Mouse (Mus musculus): ENCODE measurements around the gene Omp. TPM values are rescaled to one million over a fixed set of nuclear protein-coding genes. Genes with fewer than 3 reads are reported as not detected.

Gene Omp
- total and polyA plus RNA-seq, 2 experiments from 2014 or later: 0.47 to 0.49 TPM

GRCm38 (mm10) chr7:98104481-98105435 lies 40.5 kb downstream of the Omp start:
- Histone ChIP-seq H3K4me2 (ENCODE audit: low read depth, low read length) (no peak overlapping the region), H3K9me3 (ENCODE audit: low read length) (no peaks in the 10 kb centered on the region), H3K27me3 (ENCODE audit: insufficient read depth, low read length) (no peaks in the 10 kb centered on the region), H3K27ac (no peak overlapping the region), H3K4me3 (ENCODE audit: low read length) (no peak overlapping the region), H3K4me1 (ENCODE audit: insufficient read depth, low read length) (0 out of 2 replicates have a peak, but pooled peaks cover 7% of the 10 kb centered on the region), H3K36me3 (ENCODE audit: insufficient read depth, low read length) (no peaks in the 10 kb centered on the region), H3K9ac (replicated peaks; ENCODE audit: low read length) (no peak overlapping the region)
- ATAC-seq (no peak), DNase-seq (ENCODE audit: low spot score) (no peak)
- WGBS: 65% methylated on average over 16 of the region's 16 CpGs
- no peak for TF ChIP-seq CTCF (IDR thresholded peaks at IDR 0.05; ENCODE audit: low read depth)

GRCm38 (mm10) chr7:98103942-98104292 lies 41.4 kb downstream of the Omp start:
- WGBS: 82% methylated on average over 5 of the region's 5 CpGs
- Histone ChIP-seq H3K4me1 (ENCODE audit: insufficient read depth, low read length) (0 out of 2 replicates have a peak, but pooled peaks cover 7% of the 10 kb centered on the region), H3K27ac (peak overlapping the region; percentile 9; the same call in 1 of the 2 replicates), H3K36me3 (ENCODE audit: insufficient read depth, low read length) (no peaks in the 10 kb centered on the region), H3K4me2 (ENCODE audit: low read depth, low read length) (no peak overlapping the region), H3K27me3 (ENCODE audit: insufficient read depth, low read length) (no peaks in the 10 kb centered on the region), H3K9me3 (ENCODE audit: low read length) (no peaks in the 10 kb centered on the region), H3K4me3 (ENCODE audit: low read length) (no peak overlapping the region), H3K9ac (replicated peaks; ENCODE audit: low read length) (no peak overlapping the region)
- no peak for ATAC-seq
- no peak for TF ChIP-seq CTCF (IDR thresholded peaks at IDR 0.05; ENCODE audit: low read depth)
- no peak for DNase-seq (ENCODE audit: low spot score)

GRCm38 (mm10) chr7:98103002-98103941 lies 42.0 kb downstream of the Omp start:
- peak; percentile 74 for ATAC-seq
- H3K9me3 ChIP-seq (ENCODE audit: low read length): no peaks in the 10 kb centered on the region
- H3K36me3 ChIP-seq (ENCODE audit: insufficient read depth, low read length): no peaks in the 10 kb centered on the region
- peak overlapping the region; percentile 45; the same call in 1 of the 2 replicates for H3K9ac ChIP-seq (replicated peaks; ENCODE audit: low read length)
- peak; percentile 84 for TF ChIP-seq CTCF (IDR thresholded peaks at IDR 0.05; ENCODE audit: low read depth)
- peak overlapping the region; percentile 55 for H3K4me2 ChIP-seq (ENCODE audit: low read depth, low read length)
- DNase-seq (ENCODE audit: low spot score): peak; percentile 93
- H3K27me3 ChIP-seq (ENCODE audit: insufficient read depth, low read length): no peaks in the 10 kb centered on the region
- WGBS: 12% methylated on average over 23 of the region's 26 CpGs
- 0 out of 2 replicates have a peak, but pooled peaks cover 7% of the 10 kb centered on the region for H3K4me1 ChIP-seq (ENCODE audit: insufficient read depth, low read length)
- peak overlapping the region; percentile 75 for H3K27ac ChIP-seq
- peak overlapping the region; percentile 27 for H3K4me3 ChIP-seq (ENCODE audit: low read length)

- Histone ChIP-seq H3K36me3 (ENCODE audit: insufficient read depth, low read length) (no peaks in the 10 kb centered on the region), H3K27me3 (ENCODE audit: insufficient read depth, low read length) (no peaks in the 10 kb centered on the region), H3K27ac (peak overlapping the region; percentile 75; the same call in 1 of the 2 replicates), H3K9me3 (ENCODE audit: low read length) (no peaks in the 10 kb centered on the region), H3K4me2 (ENCODE audit: low read depth, low read length) (peak overlapping the region; percentile 55), H3K9ac (replicated peaks; ENCODE audit: low read length) (peak overlapping the region; percentile 45; the same call in 1 of the 2 replicates), H3K4me1 (ENCODE audit: insufficient read depth, low read length) (0 out of 2 replicates have a peak, but pooled peaks cover 7% of the 10 kb centered on the region), H3K4me3 (ENCODE audit: low read length) (no peak overlapping the region)
- peak; percentile 20; the same call in 1 of the 2 replicates for TF ChIP-seq CTCF (IDR thresholded peaks at IDR 0.05; ENCODE audit: low read depth)
- WGBS: 96% methylated on average over 11 of the region's 11 CpGs
- ATAC-seq: no peak
- no peak for DNase-seq (ENCODE audit: low spot score)
Observed at GRCm38 (mm10) chr7:98102488-98102887, 42.8 kb downstream of the Omp start.

- Histone ChIP-seq H3K4me3 (ENCODE audit: low read length) (no peak overlapping the region), H3K9ac (replicated peaks; ENCODE audit: low read length) (no peak overlapping the region), H3K9me3 (ENCODE audit: low read length) (no peaks in the 10 kb centered on the region), H3K4me1 (ENCODE audit: insufficient read depth, low read length) (0 out of 2 replicates have a peak, but pooled peaks cover 2% of the 10 kb centered on the region), H3K27me3 (ENCODE audit: insufficient read depth, low read length) (no peaks in the 10 kb centered on the region), H3K4me2 (ENCODE audit: low read depth, low read length) (no peak overlapping the region), H3K27ac (no peak overlapping the region), H3K36me3 (ENCODE audit: insufficient read depth, low read length) (peaks cover 6% of the 10 kb centered on the region; the same call in 1 of the 2 replicates)
- DNase-seq (ENCODE audit: low spot score) (no peak), ATAC-seq (no peak)
- WGBS: 93% methylated on average over 8 of the region's 8 CpGs
- TF ChIP-seq CTCF (IDR thresholded peaks at IDR 0.05; ENCODE audit: low read depth): no peak
Observed at GRCm38 (mm10) chr7:98097557-98097956, 47.7 kb downstream of the Omp start.

GRCm38 (mm10) chr7:98095852-98096251 lies 49.5 kb downstream of the Omp start:
- peaks cover 6% of the 10 kb centered on the region; the same call in 1 of the 2 replicates for H3K36me3 ChIP-seq (ENCODE audit: insufficient read depth, low read length)
- no peak overlapping the region for H3K9ac ChIP-seq (replicated peaks; ENCODE audit: low read length)
- ATAC-seq: no peak
- no peak overlapping the region for H3K4me2 ChIP-seq (ENCODE audit: low read depth, low read length)
- H3K4me1 ChIP-seq (ENCODE audit: insufficient read depth, low read length): no peaks in the 10 kb centered on the region
- H3K9me3 ChIP-seq (ENCODE audit: low read length): no peaks in the 10 kb centered on the region
- H3K27ac ChIP-seq: no peak overlapping the region
- no peaks in the 10 kb centered on the region for H3K27me3 ChIP-seq (ENCODE audit: insufficient read depth, low read length)
- 95% methylated on average over 4 of the region's 4 CpGs for WGBS
- TF ChIP-seq CTCF (IDR thresholded peaks at IDR 0.05; ENCODE audit: low read depth): no peak
- no peak for DNase-seq (ENCODE audit: low spot score)
- H3K4me3 ChIP-seq (ENCODE audit: low read length): no peak overlapping the region

Other genes with a start within 250 kb of the Omp start
- not detected in 2 replicates for gene Gdpd4, start 225.5 kb downstream of the Omp start, total RNA-seq (2014; rRNA removed)
- gene Gdpd4, start 225.5 kb downstream of the Omp start, polyA plus RNA-seq (2015; fragmentation: Nextera tagmentation; extraction: Ambion mirVana): not detected in 2 replicates
- gene Myo7a, start 26.0 kb downstream of the Omp start, total RNA-seq (2014; rRNA removed): 42.1 and 50.8 TPM in 2 replicates
- gene Myo7a, start 26.0 kb downstream of the Omp start, polyA plus RNA-seq (2015; fragmentation: Nextera tagmentation; extraction: Ambion mirVana): 10.7 and 11.9 TPM in 2 replicates
- gene Capn5, start 32.8 kb upstream of the Omp start, total RNA-seq (2014; rRNA removed): 48.5 and 59.0 TPM in 2 replicates
- 20.2 and 23.0 TPM in 2 replicates for gene Capn5, start 32.8 kb upstream of the Omp start, polyA plus RNA-seq (2015; fragmentation: Nextera tagmentation; extraction: Ambion mirVana)
- gene B3gnt6, start 54.0 kb upstream of the Omp start, total RNA-seq (2014; rRNA removed): 1.2 and 1.5 TPM in 2 replicates
- 0.76 and 1.2 TPM in 2 replicates for gene B3gnt6, start 54.0 kb upstream of the Omp start, polyA plus RNA-seq (2015; fragmentation: Nextera tagmentation; extraction: Ambion mirVana)
- gene Acer3, start 175.7 kb upstream of the Omp start, total RNA-seq (2014; rRNA removed): 14.7 and 18.1 TPM in 2 replicates
- gene Acer3, start 175.7 kb upstream of the Omp start, polyA plus RNA-seq (2015; fragmentation: Nextera tagmentation; extraction: Ambion mirVana): 24.9 and 26.8 TPM in 2 replicates
- gene Tsku, start 215.8 kb upstream of the Omp start, total RNA-seq (2014; rRNA removed): 37.6 and 48.8 TPM in 2 replicates
- gene Tsku, start 215.8 kb upstream of the Omp start, polyA plus RNA-seq (2015; fragmentation: Nextera tagmentation; extraction: Ambion mirVana): 9.4 and 11.1 TPM in 2 replicates